Mouse (Mus musculus) common myeloid progenitor, adult 5-6 weeks (primary cell): ENCODE results near the gene Daglb. TPM values are rescaled to one million over a fixed set of nuclear protein-coding genes. Genes with fewer than 3 reads are reported as not detected.

Experiments
- ATAC-seq: replicated peaks from 2 replicates; pipeline ENCODE4 v1.8.0; 2016; ENCODE audit warnings: low read depth, mild to moderate bottlenecking, moderate TSS enrichment, inconsistent platforms; ENCODE audit not compliant: poor library complexity, severe bottlenecking
- total RNA-seq: library from RNA; stranded (forward); fragments of 200-1000, 187-1606 nt; gene quantifications from 2 replicates; pipeline ENCODE4 v1.2.3, GENCODE M21; 2017

The Daglb gene
- 6.8 and 7.4 TPM in 2 replicates for total RNA-seq

- peak; percentile 89 for ATAC-seq
Observed at GRCm38 (mm10) chr5:143464100-143464756, at the start of gene Daglb. Gene Daglb, plus strand, starts transcription at chr5:143464584.

GRCm38 (mm10) chr5:143421484-143421883, 42.9 kb upstream of the Daglb start:
- ATAC-seq: no peak

GRCm38 (mm10) chr5:143422990-143423389, 41.4 kb upstream of the Daglb start:
- ATAC-seq: no peak

GRCm38 (mm10) chr5:143423899-143424519, 40.4 kb upstream of the Daglb start:
- peak; percentile 98 for ATAC-seq

- ATAC-seq: peak; percentile 97
Observed at GRCm38 (mm10) chr5:143434421-143434820, 30.0 kb upstream of the Daglb start.

GRCm38 (mm10) chr5:143441298-143441697, 23.1 kb upstream of the Daglb start:
- ATAC-seq: no peak

- no peak for ATAC-seq
Observed at GRCm38 (mm10) chr5:143441753-143442152, 22.6 kb upstream of the Daglb start.

- ATAC-seq: no peak
Observed at GRCm38 (mm10) chr5:143463671-143464070, 713 bp upstream of the Daglb start.

GRCm38 (mm10) chr5:143464757-143465118, 354 bp downstream of the Daglb start:
- peak; percentile 33 for ATAC-seq

GRCm38 (mm10) chr5:143465156-143466085, 1.0 kb downstream of the Daglb start:
- no peak for ATAC-seq

GRCm38 (mm10) chr5:143466891-143467669, 2.7 kb downstream of the Daglb start:
- ATAC-seq: no peak

- no peak for ATAC-seq
Observed at GRCm38 (mm10) chr5:143467931-143468330, 3.5 kb downstream of the Daglb start.

- ATAC-seq: no peak
Observed at GRCm38 (mm10) chr5:143469628-143470027, 5.2 kb downstream of the Daglb start.

GRCm38 (mm10) chr5:143470421-143471164, 6.2 kb downstream of the Daglb start:
- peak; percentile 88 for ATAC-seq

- peak; percentile 53 for ATAC-seq
Observed at GRCm38 (mm10) chr5:143471165-143471546, 6.8 kb downstream of the Daglb start.

- no peak for ATAC-seq
Observed at GRCm38 (mm10) chr5:143471953-143472618, 7.7 kb downstream of the Daglb start.

- ATAC-seq: peak; percentile 36; the same call in 1 of the 2 replicates
Observed at GRCm38 (mm10) chr5:143475153-143475844, 10.9 kb downstream of the Daglb start.

- ATAC-seq: no peak
Observed at GRCm38 (mm10) chr5:143476013-143476412, 11.6 kb downstream of the Daglb start.
